Mouse (Mus musculus) ES-CJ7 (cell line): ENCODE results near the gene Mrgpra2b.
"Not testable (repeated sequence)": the region's sequence is repeated elsewhere in the genome, so short reads cannot be mapped to it uniquely, and the experiment has no call there.

Experiments used
- DNase-seq: peaks from one replicate; pipeline ENCODE4 v3.0.0; 2011; ENCODE audit warnings: low read depth, low spot score

Mrgpra2b gene

DNA sequence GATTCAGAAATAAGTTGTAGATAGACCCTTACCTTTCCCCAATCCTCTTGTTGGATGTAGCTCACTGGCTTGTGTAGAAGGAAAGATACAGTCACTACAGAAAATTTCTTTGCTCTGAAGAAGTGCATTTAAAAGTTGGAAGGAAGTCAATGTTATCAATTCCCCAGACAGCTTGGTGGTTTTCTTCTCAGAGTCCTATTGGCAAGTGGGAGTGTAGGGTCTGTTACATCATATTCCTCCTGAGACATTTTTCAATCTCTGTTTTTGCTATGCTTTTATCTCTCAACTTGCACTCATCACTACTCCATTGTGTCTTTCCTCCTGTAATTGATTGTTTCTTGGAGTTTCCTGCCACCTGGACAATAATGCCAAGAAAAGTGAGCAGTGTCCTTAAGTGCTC lies at the start of gene Mrgpra2b:
Gene Mrgpra2b, minus strand, starts transcription at position 101 of the 400 bp plus-strand sequence.
- DNase-seq = no peak

DNA sequence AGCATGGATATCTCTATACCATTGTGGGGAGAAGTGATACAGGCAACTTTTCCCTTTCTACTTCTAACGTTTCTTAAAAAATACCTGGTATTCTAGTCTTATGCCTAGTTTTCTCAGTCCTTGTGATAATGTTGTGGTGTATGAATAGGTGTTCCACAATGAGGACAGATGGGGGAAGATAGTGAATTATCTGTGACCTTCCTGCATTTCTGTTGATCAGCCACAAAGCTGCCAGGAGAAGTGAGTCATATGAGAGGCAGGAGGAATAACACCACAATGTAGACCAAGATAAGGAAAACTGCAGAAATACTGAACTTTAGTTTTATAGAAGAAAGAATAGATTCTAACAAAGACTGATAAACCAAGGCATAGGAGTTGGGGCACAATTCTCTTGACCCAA lies 12.3 kb downstream of the Mrgpra2b start:
- no peak for DNase-seq

- peak; percentile 43 for DNase-seq
Measured at GRCm38 (mm10) chr7:47515050-47515449, 13.6 kb downstream of the Mrgpra2b start.

- no peak for DNase-seq
Measured at GRCm38 (mm10) chr7:47502953-47503352, 25.7 kb downstream of the Mrgpra2b start.

DNA sequence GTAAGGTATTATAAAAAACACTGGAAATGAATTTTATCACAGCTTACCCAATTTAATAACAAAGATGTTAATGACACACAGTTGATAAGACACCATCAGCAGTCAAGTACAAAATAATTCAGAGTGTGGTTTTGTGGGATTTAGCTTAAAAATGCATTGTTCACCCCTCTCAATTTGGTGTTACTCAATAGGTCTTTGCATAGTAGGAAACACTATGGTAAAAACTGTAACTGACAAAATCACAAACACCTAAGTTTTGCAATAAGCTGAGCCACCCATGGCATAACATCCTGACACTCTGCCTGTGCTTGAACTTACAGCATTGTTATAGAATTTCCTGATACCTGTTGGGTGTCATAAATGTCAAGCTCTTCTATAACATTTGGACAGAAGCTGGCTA lies 37.4 kb downstream of the Mrgpra2b start:
- not testable (repeated sequence) for DNase-seq

- DNase-seq = not testable (repeated sequence)
Measured at GRCm38 (mm10) chr7:47489438-47489837, 39.2 kb downstream of the Mrgpra2b start.

DNA sequence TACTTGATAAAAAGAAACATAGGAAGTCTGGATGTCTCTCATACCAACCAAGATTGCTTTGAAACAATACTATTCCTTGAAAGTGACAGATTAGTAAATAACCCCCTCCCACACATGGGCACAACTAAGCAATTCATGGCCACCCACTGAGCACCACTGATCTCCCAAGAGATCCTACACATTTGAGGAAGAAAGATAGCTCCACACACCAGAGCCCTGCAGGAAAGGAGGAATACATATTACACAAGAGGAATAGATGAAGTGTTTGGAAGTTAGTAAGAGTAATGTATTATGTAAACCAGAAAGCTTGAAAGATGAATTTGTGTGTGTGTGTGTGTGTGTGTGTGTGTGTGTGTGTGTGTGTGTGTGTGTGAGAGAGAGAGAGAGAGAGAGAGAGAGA lies 45.5 kb downstream of the Mrgpra2b start:
- not testable (repeated sequence) for DNase-seq

DNA sequence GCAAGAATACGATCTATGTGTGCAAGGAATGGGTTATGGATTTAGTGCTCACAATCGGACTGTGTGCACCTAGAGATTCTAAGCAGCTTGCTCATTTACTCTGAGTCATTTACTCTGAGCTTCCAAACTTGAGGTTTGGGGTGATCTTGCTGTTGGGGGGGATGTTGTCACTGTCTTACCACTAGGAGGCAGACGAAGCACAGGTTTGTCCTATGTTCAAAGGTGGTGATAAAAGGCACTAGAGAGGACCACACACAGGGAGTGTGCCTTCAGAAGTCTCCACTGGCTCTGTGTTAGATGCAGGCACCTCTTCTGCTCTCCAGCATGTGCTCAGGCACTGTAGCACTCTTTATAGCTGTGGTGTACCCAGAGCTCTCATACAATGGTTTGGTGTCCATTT lies 54.8 kb downstream of the Mrgpra2b start:
- DNase-seq = peak; percentile 19

GRCm38 (mm10) chr7:47465278-47465981 lies 63.2 kb downstream of the Mrgpra2b start:
- not testable (repeated sequence) for DNase-seq

DNA sequence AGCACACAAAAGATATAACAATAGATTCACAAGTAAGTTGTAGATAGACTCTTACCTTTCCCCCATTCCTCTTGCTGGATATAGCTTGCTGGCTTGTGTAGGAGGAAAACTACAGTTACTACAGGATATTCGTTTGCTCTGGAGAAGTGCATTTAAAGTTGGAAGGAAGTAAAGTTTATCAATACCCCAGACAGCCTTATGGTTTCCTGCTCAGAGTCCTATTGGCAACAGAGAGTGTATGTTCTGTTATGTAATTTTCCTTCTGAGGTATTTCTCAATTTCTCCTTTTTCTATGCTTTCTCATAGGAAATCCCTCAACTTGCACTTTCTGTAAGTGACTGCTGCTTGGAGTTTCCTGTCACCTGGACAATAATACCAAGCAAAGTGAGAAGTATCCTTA lies 76.6 kb downstream of the Mrgpra2b start, which contains the start of gene Mrgpra2a:
Gene Mrgpra2a, minus strand, starts transcription at position 125 of the 400 bp plus-strand sequence.
- not testable (repeated sequence) for DNase-seq

DNA sequence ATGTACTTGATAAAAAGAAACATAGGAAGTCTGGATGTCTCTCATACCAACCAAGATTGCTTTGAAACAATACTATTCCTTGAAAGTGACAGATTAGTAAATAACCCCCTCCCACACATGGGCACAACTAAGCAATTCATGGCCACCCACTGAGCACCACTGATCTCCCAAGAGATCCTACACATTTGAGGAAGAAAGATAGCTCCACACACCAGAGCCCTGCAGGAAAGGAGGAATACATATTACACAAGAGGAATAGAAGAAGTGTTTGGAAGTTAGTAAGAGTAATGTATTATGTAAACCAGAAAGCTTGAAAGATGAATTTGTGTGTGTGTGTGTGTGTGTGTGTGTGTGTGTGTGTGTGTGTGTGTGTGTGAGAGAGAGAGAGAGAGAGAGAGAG lies 82.9 kb downstream of the Mrgpra2b start:
- not testable (repeated sequence) for DNase-seq

- DNase-seq = not testable (repeated sequence)
Measured at GRCm38 (mm10) chr7:47436463-47436862, 92.2 kb downstream of the Mrgpra2b start.

- not testable (repeated sequence) for DNase-seq
Measured at GRCm38 (mm10) chr7:47427815-47428508, 100.7 kb downstream of the Mrgpra2b start.
